Mouse (Mus musculus) neural tube, embryonic 13.5 days (tissue): ENCODE measurements around the gene Slc52a3. TPM values are rescaled to one million over a fixed set of nuclear protein-coding genes. Genes with fewer than 3 reads are reported as not detected.
"Not testable (repeated sequence)": the region's sequence is repeated elsewhere in the genome, so short reads cannot be mapped to it uniquely, and the experiment has no call there.

Experiments
- ATAC-seq: fragments of 200-750 bp; cut with Nextera tagmentation; 2 replicates; pipeline ENCODE4 v1.8.0; 2017; ENCODE audit warnings: low read depth, mild to moderate bottlenecking, moderate TSS enrichment, moderate library complexity
- H3K27ac ChIP-seq: fragments of 300-500 bp; sonication (generic); replicated peaks from 2 replicates; pipeline ENCODE4 v1.5.1; 2015; ENCODE audit warnings: moderate library complexity, mild to moderate bottlenecking, inconsistent platforms
- H3K27me3 ChIP-seq: fragments of 300-500 bp; sonication (generic); 2 replicates; pipeline ENCODE4 v1.6.1; 2015; ENCODE audit warnings: mild to moderate bottlenecking, inconsistent platforms
- H3K36me3 ChIP-seq: fragments of 300-500 bp; sonication (generic); 2 replicates; pipeline ENCODE4 v1.6.1; 2015; ENCODE audit warnings: mild to moderate bottlenecking, inconsistent platforms
- H3K4me1 ChIP-seq: fragments of 300-500 bp; sonication (generic); replicated peaks from 2 replicates; pipeline ENCODE4 v1.6.1; 2015; ENCODE audit warnings: inconsistent platforms
- H3K4me2 ChIP-seq: fragments of 300-500 bp; sonication (generic); 2 replicates; pipeline ENCODE4 v1.6.1; 2015; ENCODE audit warnings: inconsistent platforms, mild to moderate bottlenecking, moderate library complexity
- H3K4me3 ChIP-seq: fragments of 300-500 bp; sonication (generic); 2 replicates; pipeline ENCODE4 v1.5.1; 2015; ENCODE audit warnings: mild to moderate bottlenecking, inconsistent platforms
- H3K9ac ChIP-seq: fragments of 300-500 bp; sonication (generic); 2 replicates; pipeline ENCODE4 v1.6.1; 2015; ENCODE audit warnings: moderate library complexity, mild to moderate bottlenecking, inconsistent platforms
- H3K9me3 ChIP-seq: fragments of 300-500 bp; sonication (generic); 2 replicates; pipeline ENCODE4 v1.6.1; 2016; ENCODE audit warnings: inconsistent platforms
- WGBS: fragments of 180-500 bp; shearing (Covaris S2); methylation state at CpG from one replicate; pipeline ENCODE4 v1.1.7; 2015; 5-methylcytosine and 5-hydroxymethylcytosine counted together
- polyA plus RNA-seq: library from polyadenylated mRNA; unstranded; fragments of >200 nt; fragmentation: Nextera tagmentation; extraction: Ambion mirVana; gene quantifications from 2 replicates; pipeline ENCODE4 v1.2.1, GENCODE M21; 2015

Slc52a3 gene
- polyA plus RNA-seq, 1 experiment from 2014 or later = 0.99 TPM

GRCm38 (mm10) chr2:151990985-151991394 lies 5.3 kb upstream of the Slc52a3 start:
- H3K4me3 ChIP-seq = no peak overlapping the region
- no peaks in the 10 kb centered on the region for H3K9me3 ChIP-seq
- peaks cover 22% of the 10 kb centered on the region for H3K4me1 ChIP-seq
- peaks cover 16% of the 10 kb centered on the region for H3K27me3 ChIP-seq
- WGBS = 19% methylated on average over 1 of the region's 1 CpGs
- ATAC-seq = peak; percentile 60; the same call in 1 of the 2 replicates
- no peak overlapping the region for H3K4me2 ChIP-seq
- H3K9ac ChIP-seq = no peak overlapping the region
- no peaks in the 10 kb centered on the region for H3K36me3 ChIP-seq
- H3K27ac ChIP-seq = peak overlapping the region; percentile 62

- Histone ChIP-seq H3K9me3 (no peaks in the 10 kb centered on the region), H3K36me3 (no peaks in the 10 kb centered on the region), H3K27ac (peak overlapping the region; percentile 62), H3K4me3 (no peak overlapping the region), H3K9ac (no peak overlapping the region), H3K4me2 (no peak overlapping the region), H3K27me3 (peaks cover 21% of the 10 kb centered on the region), H3K4me1 (peaks cover 22% of the 10 kb centered on the region)
- ATAC-seq = peak; percentile 30; the same call in 1 of the 2 replicates
- WGBS = 15% methylated on average over 5 of the region's 5 CpGs
These were observed 4.9 kb upstream of the Slc52a3 start for GRCm38 (mm10) chr2:151991446-151991845.

GRCm38 (mm10) chr2:151994350-151995122 lies 1.8 kb upstream of the Slc52a3 start:
- 6% methylated on average over 22 of the region's 22 CpGs for WGBS
- Histone ChIP-seq H3K27ac (no peak overlapping the region), H3K36me3 (no peaks in the 10 kb centered on the region), H3K9me3 (no peaks in the 10 kb centered on the region), H3K4me1 (peaks cover 22% of the 10 kb centered on the region), H3K4me2 (peak overlapping the region; percentile 50), H3K27me3 (peaks cover 51% of the 10 kb centered on the region), H3K4me3 (peak overlapping the region; percentile 15; the same call in 1 of the 2 replicates), H3K9ac (no peak overlapping the region)
- peak; percentile 18; the same call in 1 of the 2 replicates for ATAC-seq

GRCm38 (mm10) chr2:151997190-151997575 lies 872 bp downstream of the Slc52a3 start:
- H3K27ac ChIP-seq, H3K4me2 ChIP-seq, H3K9me3 ChIP-seq, ATAC-seq, H3K4me3 ChIP-seq, H3K36me3 ChIP-seq, H3K9ac ChIP-seq: not testable (repeated sequence)
- peaks cover 66% of the 10 kb centered on the region for H3K27me3 ChIP-seq
- peaks cover 11% of the 10 kb centered on the region for H3K4me1 ChIP-seq
- 59% methylated on average over 2 of the region's 2 CpGs for WGBS

- no peak for ATAC-seq
- H3K9ac ChIP-seq = no peak overlapping the region
- no peaks in the 10 kb centered on the region for H3K9me3 ChIP-seq
- H3K4me1 ChIP-seq = peaks cover 11% of the 10 kb centered on the region
- no peak overlapping the region for H3K4me2 ChIP-seq
- H3K27me3 ChIP-seq = peaks cover 66% of the 10 kb centered on the region
- H3K4me3 ChIP-seq = no peak overlapping the region
- WGBS = 53% methylated on average over 8 of the region's 8 CpGs
- H3K36me3 ChIP-seq = no peaks in the 10 kb centered on the region
- H3K27ac ChIP-seq = no peak overlapping the region
These were observed 1.6 kb downstream of the Slc52a3 start for GRCm38 (mm10) chr2:151997776-151998504.

- no peak overlapping the region for H3K9ac ChIP-seq
- 72% methylated on average over 9 of the region's 9 CpGs for WGBS
- H3K27me3 ChIP-seq = peaks cover 66% of the 10 kb centered on the region
- ATAC-seq = no peak
- H3K9me3 ChIP-seq = no peaks in the 10 kb centered on the region
- no peak overlapping the region for H3K4me2 ChIP-seq
- H3K36me3 ChIP-seq = no peaks in the 10 kb centered on the region
- H3K4me3 ChIP-seq = no peak overlapping the region
- H3K27ac ChIP-seq = no peak overlapping the region
- H3K4me1 ChIP-seq = peaks cover 11% of the 10 kb centered on the region
These were observed 2.2 kb downstream of the Slc52a3 start for GRCm38 (mm10) chr2:151998505-151998899.

- no peak overlapping the region for H3K4me2 ChIP-seq
- no peak overlapping the region for H3K9ac ChIP-seq
- no peak for ATAC-seq
- H3K4me3 ChIP-seq = no peak overlapping the region
- no peaks in the 10 kb centered on the region for H3K36me3 ChIP-seq
- peaks cover 11% of the 10 kb centered on the region for H3K4me1 ChIP-seq
- H3K9me3 ChIP-seq = no peaks in the 10 kb centered on the region
- no peak overlapping the region for H3K27ac ChIP-seq
- peaks cover 62% of the 10 kb centered on the region for H3K27me3 ChIP-seq
- 80% methylated on average over 4 of the region's 4 CpGs for WGBS
These were observed 2.6 kb downstream of the Slc52a3 start for GRCm38 (mm10) chr2:151998932-151999331.

- Histone ChIP-seq H3K4me3 (no peak overlapping the region), H3K9ac (no peak overlapping the region), H3K27me3 (peaks cover 61% of the 10 kb centered on the region), H3K27ac (no peak overlapping the region), H3K4me1 (peaks cover 4% of the 10 kb centered on the region), H3K36me3 (no peaks in the 10 kb centered on the region), H3K4me2 (no peak overlapping the region), H3K9me3 (no peaks in the 10 kb centered on the region)
- no peak for ATAC-seq
- 12% methylated on average over 20 of the region's 20 CpGs for WGBS
These were observed 3.5 kb downstream of the Slc52a3 start for GRCm38 (mm10) chr2:151999669-152000290.

GRCm38 (mm10) chr2:152000291-152000679 lies 4.0 kb downstream of the Slc52a3 start:
- peaks cover 4% of the 10 kb centered on the region for H3K4me1 ChIP-seq

GRCm38 (mm10) chr2:152000735-152001134 lies 4.4 kb downstream of the Slc52a3 start:
- Histone ChIP-seq H3K4me2 (no peak overlapping the region), H3K36me3 (no peaks in the 10 kb centered on the region), H3K4me3 (no peak overlapping the region), H3K27ac (no peak overlapping the region), H3K9ac (no peak overlapping the region), H3K9me3 (no peaks in the 10 kb centered on the region), H3K4me1 (peaks cover 4% of the 10 kb centered on the region), H3K27me3 (peaks cover 52% of the 10 kb centered on the region)
- peak; percentile 58; the same call in 1 of the 2 replicates for ATAC-seq
- 43% methylated on average over 6 of the region's 6 CpGs for WGBS

More at GRCm38 (mm10) chr2:152000291-152000679, 4.0 kb downstream of the Slc52a3 start:
- Histone ChIP-seq H3K27me3 (peaks cover 57% of the 10 kb centered on the region), H3K9me3 (no peaks in the 10 kb centered on the region), H3K9ac (no peak overlapping the region), H3K36me3 (no peaks in the 10 kb centered on the region), H3K27ac (no peak overlapping the region), H3K4me3 (no peak overlapping the region), H3K4me2 (no peak overlapping the region)
- 36% methylated on average over 3 of the region's 3 CpGs for WGBS
- no peak for ATAC-seq

GRCm38 (mm10) chr2:152002529-152002928 lies 6.2 kb downstream of the Slc52a3 start:
- ATAC-seq = no peak
- no peak overlapping the region for H3K27ac ChIP-seq
- H3K4me1 ChIP-seq = peaks cover 4% of the 10 kb centered on the region
- no peak overlapping the region for H3K4me3 ChIP-seq
- no peak overlapping the region for H3K4me2 ChIP-seq
- no peak overlapping the region for H3K9ac ChIP-seq
- H3K27me3 ChIP-seq = peaks cover 36% of the 10 kb centered on the region
- WGBS = 69% methylated on average over 6 of the region's 6 CpGs
- H3K36me3 ChIP-seq = no peaks in the 10 kb centered on the region
- H3K9me3 ChIP-seq = no peaks in the 10 kb centered on the region

GRCm38 (mm10) chr2:152007783-152008182 lies 11.5 kb downstream of the Slc52a3 start:
- Histone ChIP-seq H3K4me3 (no peak overlapping the region), H3K27ac (no peak overlapping the region), H3K9me3 (no peaks in the 10 kb centered on the region), H3K9ac (no peak overlapping the region), H3K27me3 (no peaks in the 10 kb centered on the region), H3K4me2 (no peak overlapping the region), H3K36me3 (no peaks in the 10 kb centered on the region), H3K4me1 (no peaks in the 10 kb centered on the region)
- ATAC-seq = no peak
- 66% methylated on average over 10 of the region's 10 CpGs for WGBS
